Mouse (Mus musculus) bone marrow, adult 2 months (tissue): ENCODE results near the gene Olfr68. TPM values are rescaled to one million over a fixed set of nuclear protein-coding genes. Genes with fewer than 3 reads are reported as not detected.
"Not testable (repeated sequence)": the region's sequence is repeated elsewhere in the genome, so short reads cannot be mapped to it uniquely, and the experiment has no call there.

Experiments
- H3K27ac ChIP-seq: fragments of 200-500 bp; 2 replicates; pipeline ENCODE4 v1.5.1; 2012; ENCODE audit warnings: low read depth, mild to moderate bottlenecking, control low read depth, inconsistent platforms, low read length; ENCODE audit not compliant: control insufficient read depth, poor library complexity, insufficient read depth
- H3K4me1 ChIP-seq: fragments of 200-500 bp; 2 replicates; pipeline ENCODE4 v1.6.1; 2011; ENCODE audit warnings: low read length; ENCODE audit not compliant: control insufficient read depth, insufficient read depth
- H3K4me3 ChIP-seq: fragments of 200-500 bp; replicated peaks from 2 replicates; pipeline ENCODE3; 2011; ENCODE audit warnings: mild to moderate bottlenecking, low read depth, low read length, control low read depth; ENCODE audit not compliant: control insufficient read depth
- CTCF ChIP-seq: fragments of 200-500 bp; IDR thresholded peaks from 2 replicates; pipeline ENCODE4 v1.5.1; 2011; ENCODE audit warnings: low read length, control low read depth; ENCODE audit not compliant: control insufficient read depth, insufficient read depth
- POLR2A ChIP-seq: fragments of 200-500 bp; IDR thresholded peaks from 2 replicates; pipeline ENCODE4 v1.6.1; 2011; ENCODE audit warnings: low read depth, mild to moderate bottlenecking, control low read depth, low read length, borderline replicate concordance; ENCODE audit not compliant: control insufficient read depth
- WGBS: fragments of 180-500 bp; shearing (Covaris S2); methylation state at CpG from one replicate; pipeline ENCODE4 v1.1.7; 2018; 5-methylcytosine and 5-hydroxymethylcytosine counted together
- polyA plus RNA-seq: library from polyadenylated mRNA; stranded (reverse); fragments of >200 nt; gene quantifications from 2 replicates; pipeline ENCODE4 v1.2.4, GENCODE M21; 2011; ENCODE audit warnings: low replicate concordance; ENCODE audit not compliant: missing spikeins, insufficient read depth, insufficient read length

Gene Olfr68
- polyA plus RNA-seq, 1 experiment = not detected

DNA sequence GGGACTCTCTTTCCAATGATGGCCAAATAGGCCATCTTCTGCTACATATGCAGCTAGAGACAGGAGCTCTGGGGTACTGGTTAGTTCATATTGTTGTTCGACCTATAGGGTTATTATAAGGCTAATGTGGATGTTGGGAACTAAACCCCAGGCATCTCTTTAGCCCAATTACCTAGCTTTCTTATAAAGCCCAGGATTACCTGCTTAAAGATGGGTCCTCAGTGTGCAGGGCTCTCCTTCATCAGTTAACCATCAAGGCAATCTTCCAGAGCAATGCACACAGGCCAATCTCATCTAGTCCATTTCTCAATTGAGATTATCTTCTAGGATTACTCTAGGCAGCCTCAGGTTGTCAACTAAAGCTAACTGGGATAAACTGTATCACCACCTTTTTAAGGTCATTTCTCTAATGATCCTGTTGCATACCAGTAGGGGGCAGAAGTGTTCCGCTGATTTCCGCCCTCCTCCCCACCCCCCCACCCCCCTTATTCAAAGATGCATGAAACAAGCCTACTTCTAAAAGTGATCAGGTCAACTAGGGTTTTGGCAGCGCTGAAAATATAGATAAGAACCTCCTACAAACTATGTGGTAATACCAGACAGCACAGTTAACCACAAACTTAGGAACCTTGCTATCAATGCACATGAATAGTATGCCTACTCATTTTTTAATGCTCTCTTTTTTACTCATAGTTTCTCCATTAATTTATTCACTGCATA is 13.3 kb upstream of the Olfr68 start:
- no peak for TF ChIP-seq POLR2A
- no peak for TF ChIP-seq CTCF
- Histone ChIP-seq H3K27ac (no peak overlapping the region), H3K4me1 (no peaks in the 10 kb centered on the region), H3K4me3 (no peak overlapping the region)
- WGBS = 10% methylated on average over 4 of the region's 4 CpGs

DNA sequence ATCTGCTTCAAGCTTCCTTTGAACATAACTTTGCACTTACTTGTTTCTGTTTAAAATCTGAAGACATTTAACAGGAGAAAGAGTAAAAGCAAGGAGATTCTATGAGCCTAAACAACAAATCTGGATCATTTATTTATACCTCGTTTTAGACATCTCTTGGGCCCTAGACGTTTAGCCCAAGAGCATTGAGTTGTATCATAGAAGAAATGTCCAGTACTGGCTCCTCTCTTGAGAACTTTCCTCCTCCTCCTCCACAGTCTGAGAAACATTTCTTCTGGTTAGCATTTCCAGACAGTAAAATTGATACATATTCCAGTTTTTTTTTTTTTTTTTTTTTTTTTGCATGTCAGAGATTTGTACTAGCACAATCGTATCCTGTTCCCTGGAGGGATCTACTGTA is 12.2 kb upstream of the Olfr68 start, which contains the start of gene Olfr67:
Olfr67 (minus strand) TSS at position 101 of the 400 bp plus-strand sequence.
- no peaks in the 10 kb centered on the region for H3K4me1 ChIP-seq
- WGBS = 51% methylated on average over 3 of the region's 3 CpGs
- H3K27ac ChIP-seq = no peak within 1 kb of the TSS
- no peak within 1 kb of the TSS for H3K4me3 ChIP-seq
- TF ChIP-seq CTCF (no peak), POLR2A (no peak)

DNA sequence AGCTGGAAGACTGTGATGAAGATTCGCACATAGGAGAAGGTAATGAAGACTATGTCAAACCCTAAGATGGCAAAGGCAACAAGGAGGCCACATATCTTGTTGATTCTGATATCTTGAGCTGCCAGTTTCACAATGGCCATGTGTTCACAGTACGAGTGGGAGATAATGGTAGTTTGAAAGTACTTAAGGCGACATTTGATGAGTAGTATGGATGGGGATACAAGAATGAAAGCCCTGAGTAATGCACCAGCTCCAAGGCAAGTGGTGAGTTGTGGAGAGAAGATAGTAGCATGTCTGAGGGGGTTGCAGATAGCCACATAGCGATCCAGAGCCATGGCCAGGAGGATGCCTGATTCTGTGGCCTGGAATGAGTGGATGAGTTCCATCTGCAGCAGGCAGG is 1.8 kb downstream of the Olfr68 start:
- H3K4me3 ChIP-seq, H3K4me1 ChIP-seq, H3K27ac ChIP-seq: not testable (repeated sequence)
- 64% methylated on average over 4 of the region's 4 CpGs for WGBS

DNA sequence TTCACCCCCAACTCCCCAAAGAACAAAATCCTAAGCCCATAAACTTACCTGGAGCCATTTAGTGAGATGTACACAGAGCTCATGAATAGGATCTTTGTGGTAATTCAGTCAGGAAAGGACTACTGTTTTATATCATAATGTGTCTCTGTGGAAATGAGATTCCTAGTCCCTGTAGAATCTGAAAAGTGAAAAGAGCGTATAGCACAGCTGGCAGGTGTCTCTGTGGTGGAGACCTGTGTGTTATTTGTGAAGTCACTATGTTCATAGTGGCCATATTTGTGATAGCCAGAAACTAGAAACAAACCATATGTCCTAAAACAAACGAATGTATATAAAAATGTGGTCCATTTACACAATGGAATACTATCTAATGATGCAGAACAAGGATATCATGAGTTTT is 8.0 kb downstream of the Olfr68 start, which contains the start of gene Olfr69:
Olfr69 (minus strand) TSS at position 101 of the 400 bp plus-strand sequence.
- Histone ChIP-seq H3K4me1 (no peaks in the 10 kb centered on the region), H3K27ac (no peak within 1 kb of the TSS), H3K4me3 (no peak within 1 kb of the TSS)
- 77% methylated on average over 2 of the region's 2 CpGs for WGBS
- TF ChIP-seq POLR2A (no peak), CTCF (no peak)

DNA sequence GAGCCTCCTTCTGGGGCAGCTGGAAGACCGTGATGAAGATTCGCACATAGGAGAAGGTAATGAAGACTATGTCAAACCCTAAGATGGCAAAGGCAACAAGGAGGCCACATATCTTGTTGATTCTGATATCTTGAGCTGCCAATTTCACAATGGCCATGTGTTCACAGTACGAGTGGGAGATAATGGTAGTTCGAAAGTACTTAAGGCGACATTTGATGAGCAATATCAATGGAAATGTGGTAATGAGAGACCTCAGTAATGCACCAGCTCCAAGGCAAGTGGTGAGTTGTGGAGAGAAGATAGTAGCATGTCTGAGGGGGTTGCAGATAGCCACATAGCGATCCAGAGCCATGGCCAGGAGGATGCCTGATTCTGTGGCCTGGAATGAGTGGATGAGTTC is 11.8 kb downstream of the Olfr68 start:
- H3K27ac ChIP-seq, H3K4me1 ChIP-seq, H3K4me3 ChIP-seq: not testable (repeated sequence)
- WGBS = 67% methylated on average over 6 of the region's 6 CpGs

DNA sequence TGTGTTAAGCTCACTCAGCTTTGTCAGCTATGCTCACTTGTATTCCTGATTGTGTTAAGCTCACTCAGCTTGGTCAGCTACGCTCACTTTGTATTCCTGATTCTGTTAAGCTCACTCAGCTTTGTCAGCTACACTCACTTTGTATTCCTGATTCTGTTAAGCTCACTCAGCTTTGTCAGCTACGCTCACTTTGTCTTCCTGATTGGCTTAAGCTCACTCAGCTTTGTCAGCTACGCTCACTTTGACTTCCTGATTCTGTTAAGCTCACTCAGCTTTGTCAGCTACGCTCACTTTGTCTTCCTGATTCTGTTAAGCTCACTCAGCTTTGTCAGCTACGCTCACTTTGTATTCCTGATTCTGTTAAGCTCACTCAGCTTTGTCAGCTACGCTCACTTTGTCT is 17.3 kb downstream of the Olfr68 start:
- H3K27ac ChIP-seq, H3K4me1 ChIP-seq, H3K4me3 ChIP-seq: not testable (repeated sequence)
- WGBS = 11% methylated on average over 6 of the region's 6 CpGs

DNA sequence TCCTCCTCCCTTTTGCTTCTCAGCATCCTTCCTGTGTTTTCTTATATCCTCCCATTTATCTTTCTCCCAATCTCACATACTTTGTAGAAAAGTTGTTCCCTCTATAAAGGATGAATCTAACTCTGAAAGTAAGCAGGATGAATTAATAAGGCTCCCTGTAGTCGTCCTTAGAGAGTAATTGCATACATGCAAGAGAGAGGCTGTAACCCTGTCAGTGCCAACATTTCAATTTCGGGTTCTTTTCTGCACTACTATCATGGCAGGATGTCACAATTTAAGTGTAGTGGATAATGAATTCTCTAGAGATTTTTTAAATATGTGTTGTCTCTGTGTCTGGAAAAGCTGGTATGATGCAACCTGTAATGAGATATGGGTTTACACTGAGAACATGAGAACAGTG is 22.3 kb downstream of the Olfr68 start, which contains the start of gene Olfr630:
Olfr630 (minus strand) TSS at position 101 of the 400 bp plus-strand sequence.
- TF ChIP-seq CTCF (no peak), POLR2A (no peak)
- Histone ChIP-seq H3K4me1 (no peaks in the 10 kb centered on the region), H3K4me3 (no peak within 1 kb of the TSS), H3K27ac (no peak within 1 kb of the TSS)
- WGBS = 59% methylated on average over 2 of the region's 2 CpGs

DNA sequence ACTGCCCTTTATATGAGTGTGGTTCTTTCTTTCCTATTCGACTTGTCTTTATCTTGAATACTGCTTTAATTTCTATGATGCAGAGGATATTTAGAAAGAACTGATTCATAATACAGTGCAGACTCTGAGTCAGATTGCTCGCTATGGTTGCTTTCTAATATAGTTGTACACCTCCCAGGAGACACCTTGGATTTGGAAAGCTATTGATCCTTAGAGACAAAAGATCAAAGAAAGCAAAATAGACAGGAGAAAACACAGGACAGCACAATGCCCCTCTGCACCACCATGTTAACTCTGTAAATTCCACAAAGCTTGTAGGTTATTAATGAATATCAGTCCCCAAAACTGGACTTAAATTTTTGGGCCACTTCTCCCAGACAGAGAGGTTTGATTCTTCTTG is 34.7 kb downstream of the Olfr68 start, which contains the start of gene Olfr629:
Olfr629 (minus strand) TSS at position 101 of the 400 bp plus-strand sequence.
- no peaks in the 10 kb centered on the region for H3K4me1 ChIP-seq
- no peak within 1 kb of the TSS for H3K27ac ChIP-seq
- TF ChIP-seq CTCF (no peak), POLR2A (no peak)
- no peak within 1 kb of the TSS for H3K4me3 ChIP-seq
- 73% methylated on average over 2 of the region's 2 CpGs for WGBS

DNA sequence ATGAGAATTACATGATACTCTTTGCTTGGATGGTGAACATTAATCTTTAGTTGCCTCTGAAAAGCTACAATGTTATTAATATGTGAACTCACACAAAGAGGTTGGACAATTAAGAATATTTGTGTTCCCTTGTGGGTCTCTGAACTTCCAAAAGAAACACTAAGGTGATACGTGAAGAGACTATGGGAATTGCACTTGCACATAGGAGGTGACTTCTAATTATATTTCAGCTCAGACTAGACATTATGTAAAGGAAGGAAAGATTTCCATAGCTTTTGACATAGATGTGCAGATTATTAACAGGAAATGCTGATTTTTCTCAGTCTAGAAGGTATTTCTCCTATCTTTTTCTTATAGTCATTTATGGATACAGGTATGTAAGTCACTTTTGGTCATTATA is 49.4 kb downstream of the Olfr68 start, which contains the start of gene Olfr628:
Olfr628 (plus strand) TSS at position 301 of the 400 bp plus-strand sequence.
- TF ChIP-seq CTCF (no peak), POLR2A (no peak)

More for the DNA sequence above, 49.4 kb downstream of the Olfr68 start, which contains the start of gene Olfr628:
- 79% methylated on average over 1 of the region's 1 CpGs for WGBS
- Histone ChIP-seq H3K4me3 (no peak within 1 kb of the TSS), H3K27ac (no peak within 1 kb of the TSS), H3K4me1 (no peaks in the 10 kb centered on the region)

Other genes starting within 250 kb of the Olfr68 start
- not detected in 2 replicates for gene Olfr612, start 237.0 kb downstream of the Olfr68 start, polyA plus RNA-seq
- gene Olfr613, start 231.6 kb downstream of the Olfr68 start, polyA plus RNA-seq = not detected in 2 replicates
- gene Olfr615, start 223.6 kb downstream of the Olfr68 start, polyA plus RNA-seq = not detected in 2 replicates
- gene Olfr616, start 210.6 kb downstream of the Olfr68 start, polyA plus RNA-seq = not detected in 2 replicates
- gene Olfr617, start 206.6 kb downstream of the Olfr68 start, polyA plus RNA-seq = not detected in 2 replicates
- gene Olfr618, start 189.6 kb downstream of the Olfr68 start, polyA plus RNA-seq = not detected in 2 replicates
- not detected in 2 replicates for gene Olfr619, start 179.1 kb downstream of the Olfr68 start, polyA plus RNA-seq
- 0.68 and 2.1 TPM in 2 replicates for gene Olfr620, start 167.2 kb downstream of the Olfr68 start, polyA plus RNA-seq
- gene Olfr622, start 137.0 kb downstream of the Olfr68 start, polyA plus RNA-seq = not detected in 2 replicates
- not detected in 2 replicates for gene Olfr623, start 116.0 kb downstream of the Olfr68 start, polyA plus RNA-seq
- 0.25 and 0.45 TPM in 2 replicates for gene Olfr624, start 108.5 kb downstream of the Olfr68 start, polyA plus RNA-seq
- gene Olfr625-ps1, start 97.0 kb downstream of the Olfr68 start, polyA plus RNA-seq = not detected in 2 replicates
- gene Olfr243, start 65.0 kb downstream of the Olfr68 start, polyA plus RNA-seq = 0.27 and 0.40 TPM in 2 replicates
- not detected in 2 replicates for gene Olfr628, start 49.3 kb downstream of the Olfr68 start, polyA plus RNA-seq
- gene Olfr629, start 34.8 kb downstream of the Olfr68 start, polyA plus RNA-seq = 1.2 TPM in 1 of 2 replicates, not detected in the other
- not detected in 2 replicates for gene Olfr630, start 22.4 kb downstream of the Olfr68 start, polyA plus RNA-seq
- gene Olfr69, start 8.1 kb downstream of the Olfr68 start, polyA plus RNA-seq = not detected in 2 replicates
- gene Olfr67, start 12.1 kb upstream of the Olfr68 start, polyA plus RNA-seq = 0.25 TPM in 1 of 2 replicates, not detected in the other
- gene Hbb-bt, start 34.3 kb upstream of the Olfr68 start, polyA plus RNA-seq = 16,360 and 37,491 TPM in 2 replicates
- gene Hbb-bs, start 48.4 kb upstream of the Olfr68 start, polyA plus RNA-seq = 44,806 and 110,365 TPM in 2 replicates
- not detected in 2 replicates for gene Hbb-bh2, start 60.8 kb upstream of the Olfr68 start, polyA plus RNA-seq
- gene Hbb-bh1, start 63.5 kb upstream of the Olfr68 start, polyA plus RNA-seq = 1.6 TPM in 1 of 2 replicates, not detected in the other
- gene Hbb-y, start 73.5 kb upstream of the Olfr68 start, polyA plus RNA-seq = 1.6 TPM in 1 of 2 replicates, not detected in the other
- gene Olfr66, start 106.6 kb upstream of the Olfr68 start, polyA plus RNA-seq = not detected in 2 replicates
- not detected in 2 replicates for gene Olfr64, start 114.8 kb upstream of the Olfr68 start, polyA plus RNA-seq
- gene Olfr65, start 123.8 kb upstream of the Olfr68 start, polyA plus RNA-seq = not detected in 2 replicates
- gene Olfr631, start 149.1 kb upstream of the Olfr68 start, polyA plus RNA-seq = not detected in 2 replicates
- gene Olfr632, start 154.6 kb upstream of the Olfr68 start, polyA plus RNA-seq = not detected in 2 replicates
- 0.25 TPM in 1 of 2 replicates, not detected in the other for gene Olfr633, start 164.7 kb upstream of the Olfr68 start, polyA plus RNA-seq
- not detected in 2 replicates for gene Olfr635, start 191.5 kb upstream of the Olfr68 start, polyA plus RNA-seq
- gene Olfr638, start 219.0 kb upstream of the Olfr68 start, polyA plus RNA-seq = not detected in 2 replicates
- not detected in 2 replicates for gene Olfr639, start 237.6 kb upstream of the Olfr68 start, polyA plus RNA-seq
- not detected in 2 replicates for gene Olfr640, start 245.9 kb upstream of the Olfr68 start, polyA plus RNA-seq